Mouse (Mus musculus) cerebellum, adult 9-11 months (tissue): Measurements from ENCODE around the gene Arntl2.
"Not testable (repeated sequence)": the region's sequence is repeated elsewhere in the genome, so short reads cannot be mapped to it uniquely, and the experiment has no call there.

Source experiments
- DNase-seq: peaks from one replicate; pipeline ENCODE4 v3.0.0; 2022

Arntl2 gene

GRCm38 (mm10) chr6:146850050-146850449 is 54.2 kb downstream of the Arntl2 start, which contains the start of gene Smco2:
Gene Smco2, plus strand, starts transcription at chr6:146850104.
- no peak for DNase-seq

GRCm38 (mm10) chr6:146851916-146852315 is 56.1 kb downstream of the Arntl2 start:
- DNase-seq, result no peak

GRCm38 (mm10) chr6:146852739-146853138 is 56.9 kb downstream of the Arntl2 start:
- no peak for DNase-seq

GRCm38 (mm10) chr6:146855185-146855584 is 59.3 kb downstream of the Arntl2 start:
- no peak for DNase-seq

- DNase-seq, result no peak
These were observed 61.5 kb downstream of the Arntl2 start for GRCm38 (mm10) chr6:146857386-146857785.

GRCm38 (mm10) chr6:146863154-146863553 is 67.3 kb downstream of the Arntl2 start:
- DNase-seq, result no peak

- not testable (repeated sequence) for DNase-seq
These were observed 68.5 kb downstream of the Arntl2 start for GRCm38 (mm10) chr6:146864370-146864769.

GRCm38 (mm10) chr6:146865701-146866100 is 69.8 kb downstream of the Arntl2 start:
- no peak for DNase-seq

GRCm38 (mm10) chr6:146871975-146872374 is 76.1 kb downstream of the Arntl2 start:
- no peak for DNase-seq

- no peak for DNase-seq
These were observed 78.6 kb downstream of the Arntl2 start for GRCm38 (mm10) chr6:146874415-146874814.

- no peak for DNase-seq
These were observed 81.0 kb downstream of the Arntl2 start for GRCm38 (mm10) chr6:146876820-146877219.

GRCm38 (mm10) chr6:146877425-146878045 is 81.7 kb downstream of the Arntl2 start:
- no peak for DNase-seq

- DNase-seq, result no peak
These were observed 83.1 kb downstream of the Arntl2 start for GRCm38 (mm10) chr6:146878926-146879325.

- no peak for DNase-seq
These were observed 84.0 kb downstream of the Arntl2 start for GRCm38 (mm10) chr6:146879856-146880255.

- no peak for DNase-seq
These were observed 84.4 kb downstream of the Arntl2 start for GRCm38 (mm10) chr6:146880296-146880695.

GRCm38 (mm10) chr6:146881896-146882770 is 86.3 kb downstream of the Arntl2 start:
- DNase-seq, result no peak
